Mouse (Mus musculus) Patski (cell line): ENCODE data around the gene Tmem239. TPM values are rescaled to one million over a fixed set of nuclear protein-coding genes. Genes with fewer than 3 reads are reported as not detected.
A peak's percentile ranks its signal among the peaks of the same experiment; 100 is the strongest.

Experiments
- ATAC-seq: fragments of 100-300 bp; one replicate; pipeline ENCODE4 v1.8.0; 2021
- CTCF ChIA-PET: fragments of 350-600 bp; sonication (Branson Sonifier 250); formaldehyde crosslinking; loops from one replicate; lab custom pipeline; 2022; ENCODE audit warnings: inconsistent platforms; lab: Charles Lee
- POLR2A ChIA-PET: fragments of 350-600 bp; sonication (Branson Sonifier 250); formaldehyde crosslinking; loops from one replicate; lab custom pipeline; 2022; ENCODE audit warnings: antibody characterized with exemption, inconsistent platforms; lab: Charles Lee
- DNase-seq: peaks from one replicate; pipeline ENCODE4 v3.0.0-alpha.2; 2011; ENCODE audit warnings: low read depth, low spot score
- H3K27me3 ChIP-seq: fragments of 371-371 bp; one replicate; pipeline ENCODE4 v1.5.1; 2021
- CTCF ChIP-seq: fragments of 100-300 bp; IDR thresholded peaks from one replicate; pipeline ENCODE4 v1.5.1; 2021
- in situ Hi-C: fragments of 300-500 bp; cut with MboI; formaldehyde crosslinking; loops from 3 replicates; pipeline ENCODE4 v1.11.1; 2018; ENCODE audit warnings: low pct_unique_long_range_greater_than_20kb, mixed read lengths
- polyA plus RNA-seq: library from polyadenylated mRNA; unstranded; gene quantifications from one replicate; pipeline ENCODE4 v1.2.3, GENCODE M21; 2021

The Tmem239 gene
- polyA plus RNA-seq, 1 experiment from 2014 or later, result not detected

DNA sequence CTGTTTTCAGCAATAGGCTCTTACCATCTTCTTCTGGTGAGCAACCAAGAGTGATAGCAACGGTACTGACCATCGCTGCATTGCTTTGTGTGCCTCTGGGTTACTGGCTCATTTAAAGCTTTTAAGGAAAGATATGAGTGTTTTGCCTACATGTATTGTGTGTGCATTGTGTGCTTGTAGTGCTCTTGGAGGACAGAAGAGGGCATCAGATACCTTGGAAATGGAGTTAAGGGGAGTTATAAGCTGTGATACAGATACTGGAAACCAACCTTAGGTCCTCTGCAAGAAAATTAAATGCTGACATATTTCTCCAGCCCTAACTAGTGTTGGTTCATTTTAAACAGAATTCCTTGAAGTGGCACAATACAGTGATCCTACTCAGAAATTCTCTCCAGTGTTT, 17.5 kb upstream of the Tmem239 start:
- DNase-seq, result no peak
- no peak for TF ChIP-seq CTCF
- ATAC-seq, result peak; percentile 46
- H3K27me3 ChIP-seq, result peaks cover 3% of the 10 kb centered on the region
- ChIA-PET POLR2A (no interaction called here), CTCF (interaction anchor here (0.6 to 2.7 kb wide), 16 partner anchors 12 to 170 kb away, joined by 3 to 22 read pairs (median 4); partner anchors contain the start of genes 1700020A23Rik, Gm28372 and Vps16)
- in situ Hi-C loops, result no loop called here

DNA sequence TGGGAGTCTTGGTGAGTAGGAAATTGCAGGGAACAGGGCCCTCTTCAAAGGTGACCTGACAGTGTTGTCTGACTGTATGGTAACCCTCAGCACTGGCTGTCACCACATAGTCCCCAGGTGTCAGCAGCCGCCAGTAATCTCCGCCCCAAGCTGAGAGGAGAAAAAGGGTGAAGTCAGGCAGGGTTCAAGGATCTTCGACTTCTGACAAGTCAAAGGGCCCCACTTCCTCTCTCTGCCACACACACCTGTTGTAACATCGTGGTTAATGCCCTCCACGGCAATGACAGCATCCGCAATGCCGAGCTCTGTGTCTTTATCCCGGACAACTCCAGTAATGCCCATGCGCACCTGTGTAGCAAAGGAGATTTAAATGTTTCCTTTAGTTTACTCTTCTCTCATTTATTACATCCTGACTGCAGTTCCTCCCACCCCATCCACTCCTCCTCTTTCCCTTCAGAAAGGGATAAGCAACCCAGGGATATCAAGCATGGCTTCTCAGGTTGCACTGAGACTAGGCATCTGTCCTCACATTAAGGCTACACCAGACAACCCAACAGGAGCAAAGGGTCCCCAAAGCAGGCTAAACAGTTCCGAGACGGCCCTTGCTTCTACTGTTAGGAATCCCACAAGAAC, 15.2 kb upstream of the Tmem239 start:
- ChIA-PET CTCF (interaction anchor here (1.2 kb wide), 1 partner anchor 21 kb away, joined by 4 read pairs; no protein-coding TSS in a partner anchor), POLR2A (interaction anchor here (0.7 kb wide), 1 partner anchor 42 kb away, joined by 12 read pairs; no protein-coding TSS in a partner anchor)
- peaks cover 3% of the 10 kb centered on the region for H3K27me3 ChIP-seq
- TF ChIP-seq CTCF, result no peak
- ATAC-seq, result no peak
- in situ Hi-C loops, result no loop called here
- no peak for DNase-seq

DNA sequence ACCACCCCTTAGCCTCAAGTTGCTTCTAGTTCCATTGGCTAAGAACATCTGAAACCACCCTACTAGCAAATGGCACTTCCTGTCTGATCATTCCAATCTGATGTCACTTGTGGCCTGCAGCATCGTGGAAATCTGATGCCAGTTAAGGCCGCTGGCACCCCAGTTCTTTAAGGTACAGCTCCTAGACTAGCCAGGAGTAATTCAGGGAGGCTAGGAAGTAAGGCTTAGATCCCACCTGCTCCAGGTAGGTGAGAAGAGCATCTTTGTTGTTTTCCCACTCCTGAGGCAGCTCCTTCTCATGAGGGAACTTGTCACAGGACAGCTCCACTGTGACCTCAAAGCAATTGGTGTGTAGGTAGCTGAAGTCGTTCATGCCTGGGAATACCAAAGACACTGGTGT, 13.4 kb upstream of the Tmem239 start:
- in situ Hi-C loops, result no loop called here
- TF ChIP-seq CTCF, result no peak
- CTCF ChIA-PET, result interaction anchor here (2.6 kb wide), 1 partner anchor 20 kb away, joined by 7 read pairs; no protein-coding TSS in a partner anchor
- DNase-seq (no peak), ATAC-seq (no peak)
- H3K27me3 ChIP-seq, result peaks cover 3% of the 10 kb centered on the region
- POLR2A ChIA-PET, result no interaction called here

DNA sequence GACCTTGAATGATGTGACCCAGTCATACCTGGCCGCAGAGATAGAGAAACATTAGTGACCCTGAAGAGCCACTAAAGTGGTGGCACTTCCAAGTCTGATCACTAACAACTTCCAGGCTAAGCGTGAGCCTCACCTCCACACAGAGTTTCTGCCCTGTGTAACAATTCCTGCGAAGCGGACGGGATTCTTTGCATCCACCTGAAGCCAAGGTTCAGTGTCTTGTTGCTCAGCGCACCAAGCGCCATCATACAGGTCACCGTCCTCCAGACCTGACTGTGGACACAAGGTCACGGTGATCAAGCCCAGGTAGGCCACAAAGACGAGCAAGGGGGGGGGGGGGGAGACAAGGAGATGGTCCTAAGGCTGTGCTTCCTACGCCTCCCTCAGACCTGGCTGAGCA, 10.6 kb upstream of the Tmem239 start:
- H3K27me3 ChIP-seq, result peaks cover 3% of the 10 kb centered on the region
- in situ Hi-C loops, result no loop called here
- ChIA-PET POLR2A (no interaction called here), CTCF (no interaction called here)
- DNase-seq (no peak), ATAC-seq (no peak)
- TF ChIP-seq CTCF, result no peak

DNA sequence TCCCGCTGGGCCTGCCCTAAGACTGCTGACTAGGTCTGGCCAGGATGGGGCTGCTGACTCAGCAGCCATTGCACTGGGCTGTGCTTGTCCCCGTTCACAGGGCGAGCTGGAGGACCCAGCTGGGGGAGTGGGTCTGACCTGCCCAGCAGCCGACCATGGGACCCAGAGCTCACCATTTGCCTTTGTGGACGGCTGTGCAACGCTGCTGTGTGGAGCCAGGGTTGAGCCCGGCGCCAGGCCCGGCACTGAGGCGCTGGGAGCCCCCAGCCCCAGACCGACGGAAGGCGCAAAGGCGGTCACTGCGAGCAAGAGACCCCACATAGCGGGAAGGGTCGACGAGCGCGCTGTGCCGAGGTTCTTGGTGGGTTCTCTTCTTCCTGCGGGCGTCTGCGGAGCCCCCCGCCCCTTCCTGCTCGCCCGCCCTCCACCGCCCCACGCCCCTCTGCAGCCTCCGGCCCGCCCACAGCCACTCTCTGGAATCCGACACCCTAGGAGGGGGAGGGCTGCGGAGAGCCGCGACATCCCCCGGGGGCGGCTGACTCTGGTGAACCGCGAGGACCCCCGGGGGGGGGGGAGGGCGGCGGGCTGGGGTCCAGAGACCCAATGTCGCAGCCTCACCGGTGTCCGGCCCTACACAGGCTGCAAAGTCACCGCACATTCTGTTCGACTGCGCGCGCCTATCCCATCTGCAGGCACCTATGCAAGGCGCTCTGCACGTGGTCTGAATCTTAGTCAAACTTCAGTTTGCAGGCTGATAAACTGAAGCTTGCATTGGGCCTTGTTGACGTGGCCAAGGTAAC, 8.9 kb upstream of the Tmem239 start, which contains the start of gene Cpxm1:
TSS of gene Cpxm1 (minus strand) at position 389 of the 800 bp plus-strand sequence.
- DNase-seq, result no peak
- peaks cover 3% of the 10 kb centered on the region for H3K27me3 ChIP-seq
- ChIA-PET CTCF (no interaction called here), POLR2A (no interaction called here)
- no peak for ATAC-seq
- TF ChIP-seq CTCF, result no peak
- in situ Hi-C loops, result no loop called here

DNA sequence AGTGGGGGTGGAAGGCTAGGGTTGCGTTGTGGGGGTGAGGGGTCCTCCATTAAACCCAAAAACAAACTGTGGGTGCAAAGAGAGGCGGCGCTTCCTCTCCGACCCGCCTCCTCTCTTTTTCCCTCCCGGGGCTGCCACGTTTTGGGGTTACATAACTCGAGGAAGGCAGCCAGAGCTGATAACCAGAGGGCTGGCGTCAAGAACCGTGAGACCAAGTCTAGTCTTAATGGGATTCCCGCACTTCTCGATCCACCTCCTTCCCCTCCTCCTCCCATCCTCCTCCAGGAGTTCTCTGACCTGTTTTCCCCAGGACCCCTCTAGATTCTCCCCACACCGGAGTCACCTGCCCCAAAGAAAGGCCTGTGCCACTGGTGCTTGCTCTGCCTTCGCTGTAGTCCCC, 8.2 kb upstream of the Tmem239 start:
- in situ Hi-C loops, result no loop called here
- H3K27me3 ChIP-seq, result peaks cover 3% of the 10 kb centered on the region
- ChIA-PET POLR2A (no interaction called here), CTCF (no interaction called here)
- ATAC-seq, result no peak
- no peak for DNase-seq
- TF ChIP-seq CTCF, result no peak

DNA sequence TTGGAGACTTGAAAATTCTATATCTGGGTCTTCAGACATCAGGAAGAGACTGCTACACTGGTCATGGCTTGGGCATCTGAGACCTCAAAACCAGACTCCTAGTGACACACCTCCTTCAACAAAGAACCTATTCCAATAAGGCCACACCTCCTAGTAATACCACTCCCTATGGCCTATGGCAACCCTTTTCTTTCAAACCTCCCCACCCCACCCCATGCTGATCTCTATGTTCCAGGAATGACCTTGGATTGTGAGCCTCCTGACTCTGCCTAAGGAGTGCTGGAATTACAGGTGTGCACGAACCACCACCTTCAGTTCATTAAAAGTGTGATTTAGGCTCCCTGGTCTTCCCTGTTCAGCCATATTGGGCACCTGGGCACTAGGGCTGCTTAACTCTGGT, 6.2 kb upstream of the Tmem239 start:
- CTCF ChIA-PET, result no interaction called here
- no peak for TF ChIP-seq CTCF
- ATAC-seq (no peak), DNase-seq (no peak)
- in situ Hi-C loops, result no loop called here
- POLR2A ChIA-PET, result no interaction called here
- peaks cover 3% of the 10 kb centered on the region for H3K27me3 ChIP-seq

DNA sequence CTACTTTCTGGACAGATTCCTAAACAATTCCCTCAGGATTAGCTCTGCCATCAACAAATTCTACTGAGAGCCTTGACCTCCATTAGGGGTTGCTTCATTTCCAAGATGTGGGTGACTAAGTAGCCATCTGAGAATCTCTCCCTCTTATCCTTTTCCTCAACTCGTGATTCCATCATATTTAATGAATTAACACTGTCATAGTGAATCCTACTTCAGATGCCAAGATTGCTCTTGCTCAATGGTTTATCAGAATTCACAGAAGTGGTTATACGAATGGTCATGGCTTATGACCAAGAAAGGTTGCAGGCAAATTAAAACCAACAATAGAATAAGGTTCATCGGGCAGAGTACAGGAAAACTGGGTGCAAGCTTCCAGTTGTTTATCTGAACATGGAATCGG, 4.4 kb upstream of the Tmem239 start:
- POLR2A ChIA-PET, result no interaction called here
- DNase-seq, result no peak
- CTCF ChIA-PET, result interaction anchor here (1.0 to 1.3 kb wide), 3 partner anchors 12 to 14 kb away, joined by 3 to 4 read pairs (median 3); no protein-coding TSS in a partner anchor
- in situ Hi-C loops, result no loop called here
- no peaks in the 10 kb centered on the region for H3K27me3 ChIP-seq
- ATAC-seq, result no peak
- no peak for TF ChIP-seq CTCF

DNA sequence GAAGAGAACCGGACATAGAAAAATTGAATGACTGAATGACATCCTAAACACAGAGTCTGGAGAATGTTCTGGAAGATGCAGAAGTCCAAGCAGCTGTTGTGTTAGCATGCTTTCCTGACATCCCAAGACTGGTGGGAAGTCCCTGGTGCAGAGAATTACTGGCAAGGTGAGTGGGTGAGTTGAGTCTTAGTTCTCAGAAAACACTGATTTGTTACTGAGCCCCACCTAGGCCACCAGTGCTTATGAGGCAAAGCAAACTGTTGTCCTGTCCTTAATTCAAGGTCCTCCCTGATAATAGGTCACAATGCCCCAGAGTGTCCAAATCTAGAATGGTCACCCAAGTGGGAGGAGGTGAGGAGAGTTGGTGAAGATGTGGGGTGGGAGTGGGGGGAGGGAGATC, 1.3 kb upstream of the Tmem239 start, which contains the start of the genes Gm28372 and 1700020A23Rik:
TSS of gene Gm28372 (plus strand) at position 301 of the 400 bp plus-strand sequence.
TSS of gene 1700020A23Rik (plus strand) at position 321 of the 400 bp plus-strand sequence.
- CTCF ChIA-PET, result interaction anchor here (1.4 kb wide), 1 partner anchor 16 kb away, joined by 6 read pairs; no protein-coding TSS in a partner anchor
- DNase-seq (no peak), ATAC-seq (no peak)
- in situ Hi-C loops, result loop anchor here (5.0 kb wide), 1 partner anchor 113 kb away; no protein-coding TSS in a partner anchor
- no peaks in the 10 kb centered on the region for H3K27me3 ChIP-seq
- POLR2A ChIA-PET, result no interaction called here
- TF ChIP-seq CTCF, result no peak

DNA sequence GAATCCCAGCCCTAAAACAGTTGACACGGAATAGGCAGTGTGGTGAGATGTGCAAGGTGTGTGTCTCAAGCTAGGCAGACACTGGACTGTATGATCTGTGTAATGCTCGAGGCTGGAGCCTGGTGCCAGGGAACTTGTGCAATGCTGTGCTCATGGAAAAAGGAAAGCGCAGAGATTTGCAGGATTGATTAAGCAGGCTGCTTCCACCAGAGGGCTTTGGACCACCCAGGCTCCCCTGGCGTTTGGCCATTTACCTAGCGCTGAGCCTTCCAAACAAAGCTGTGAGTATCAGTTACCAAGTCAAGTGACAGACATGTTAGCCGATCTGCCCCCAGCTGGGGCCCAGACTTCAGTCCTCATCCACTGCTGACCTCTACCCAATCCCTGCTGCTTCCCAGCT, 1.9 kb downstream of the Tmem239 start:
- TF ChIP-seq CTCF, result no peak
- CTCF ChIA-PET, result interaction anchor here (1.2 to 1.8 kb wide), 4 partner anchors 8 to 117 kb away, joined by 5 to 6 read pairs (median 6); no protein-coding TSS in a partner anchor
- no peaks in the 10 kb centered on the region for H3K27me3 ChIP-seq
- POLR2A ChIA-PET, result no interaction called here
- in situ Hi-C loops, result loop anchor here (5.0 kb wide), 1 partner anchor 116 kb away; no protein-coding TSS in a partner anchor
- DNase-seq, result no peak
- ATAC-seq, result no peak
